Mouse (Mus musculus) megakaryocyte, embryonic 14.5 days (primary cell): ENCODE measurements around the gene Ehmt1.

Experiments
- FLI1 ChIP-seq: IDR thresholded peaks from 2 replicates; pipeline ENCODE4 v1.6.1; 2012; ENCODE audit warnings: low read length, inconsistent platforms, mixed read lengths
- GATA1 ChIP-seq: IDR thresholded peaks from 3 replicates; pipeline ENCODE4 v1.6.1; 2012; ENCODE audit warnings: mixed read lengths, low read length, inconsistent platforms, borderline replicate concordance

- TF ChIP-seq GATA1 (no peak), FLI1 (no peak)
Observed at GRCm38 (mm10) chr2:24902999-24903398, 16.4 kb downstream of the Ehmt1 start.
